Mouse (Mus musculus) erythroid progenitor cell, adult 5-6 weeks (primary cell): ENCODE data around the gene Thap7. TPM values are rescaled to one million over a fixed set of nuclear protein-coding genes. Genes with fewer than 3 reads are reported as not detected.

ENCODE experiments used
- ATAC-seq: replicated peaks from 2 replicates; pipeline ENCODE4 v1.8.0; 2016; ENCODE audit warnings: moderate number of reproducible peaks, mild to moderate bottlenecking, moderate TSS enrichment, inconsistent platforms; ENCODE audit not compliant: poor library complexity, low FRiP score, severe bottlenecking
- total RNA-seq, 2 experiments: library from RNA; stranded (forward) in 1 of 2; stranded (reverse) in 1 of 2; fragments of 150-400 nt in 1 of 2; fragments of 186-747, 209-891 nt in 1 of 2; gene quantifications; 2 replicates each; pipeline versions ENCODE4 v1.2.3 to v1.2.4; 2015 to 2017; ENCODE audit warnings: low replicate concordance in 2 of 2

Gene Thap7
- total RNA-seq, 2 experiments from 2014 or later, result 9.6 to 10.8 TPM

- no peak for ATAC-seq
Measured at GRCm38 (mm10) chr16:17491896-17492561, 38.9 kb downstream of the Thap7 start.

GRCm38 (mm10) chr16:17491154-17491553, 39.8 kb downstream of the Thap7 start:
- ATAC-seq, result no peak

- peak; percentile 74 for ATAC-seq
Measured at GRCm38 (mm10) chr16:17489469-17490111, 41.3 kb downstream of the Thap7 start, which contains the start of gene Aifm3. Gene Aifm3, plus strand, starts transcription at chr16:17489611.

- no peak for ATAC-seq
Measured at GRCm38 (mm10) chr16:17488478-17489468, 42.2 kb downstream of the Thap7 start.

- ATAC-seq, result no peak
Measured at GRCm38 (mm10) chr16:17486505-17486904, 44.4 kb downstream of the Thap7 start.

- ATAC-seq, result no peak
Measured at GRCm38 (mm10) chr16:17481465-17481864, 49.5 kb downstream of the Thap7 start.

- no peak for ATAC-seq
Measured at GRCm38 (mm10) chr16:17478331-17478943, 52.5 kb downstream of the Thap7 start.

Other genes with a start within 250 kb of the Thap7 start
- gene Serpind1, start 199.8 kb downstream of the Thap7 start, total RNA-seq (2015; ENCODE audit: low replicate concordance), result not detected in 2 replicates
- gene Serpind1, start 199.8 kb downstream of the Thap7 start, total RNA-seq (2017; ENCODE audit: low replicate concordance), result not detected in 2 replicates
- gene Snap29, start 125.2 kb downstream of the Thap7 start, total RNA-seq (2015; ENCODE audit: low replicate concordance), result 22.6 and 25.9 TPM in 2 replicates
- 19.0 and 20.7 TPM in 2 replicates for gene Snap29, start 125.2 kb downstream of the Thap7 start, total RNA-seq (2017; ENCODE audit: low replicate concordance)
- 15.9 and 72.1 TPM in 2 replicates for gene Pi4ka, start 124.8 kb downstream of the Thap7 start, total RNA-seq (2015; ENCODE audit: low replicate concordance)
- gene Pi4ka, start 124.8 kb downstream of the Thap7 start, total RNA-seq (2017; ENCODE audit: low replicate concordance), result 17.1 and 35.3 TPM in 2 replicates
- gene Crkl, start 79.1 kb downstream of the Thap7 start, total RNA-seq (2015; ENCODE audit: low replicate concordance), result 21.3 and 25.2 TPM in 2 replicates
- 20.0 and 24.4 TPM in 2 replicates for gene Crkl, start 79.1 kb downstream of the Thap7 start, total RNA-seq (2017; ENCODE audit: low replicate concordance)
- not detected in 2 replicates for gene Aifm3, start 41.5 kb downstream of the Thap7 start, total RNA-seq (2015; ENCODE audit: low replicate concordance)
- not detected in 2 replicates for gene Aifm3, start 41.5 kb downstream of the Thap7 start, total RNA-seq (2017; ENCODE audit: low replicate concordance)
- gene Lztr1, start 22.4 kb downstream of the Thap7 start, total RNA-seq (2015; ENCODE audit: low replicate concordance), result 15.5 and 43.6 TPM in 2 replicates
- gene Lztr1, start 22.4 kb downstream of the Thap7 start, total RNA-seq (2017; ENCODE audit: low replicate concordance), result 33.1 and 54.4 TPM in 2 replicates
- gene Lrrc74b, start 30.1 kb upstream of the Thap7 start, total RNA-seq (2015; ENCODE audit: low replicate concordance), result not detected in 2 replicates
- gene Lrrc74b, start 30.1 kb upstream of the Thap7 start, total RNA-seq (2017; ENCODE audit: low replicate concordance), result not detected in 2 replicates
- gene P2rx6, start 30.7 kb upstream of the Thap7 start, total RNA-seq (2015; ENCODE audit: low replicate concordance), result not detected in 2 replicates
- not detected in 2 replicates for gene P2rx6, start 30.7 kb upstream of the Thap7 start, total RNA-seq (2017; ENCODE audit: low replicate concordance)
- 2.2 TPM in 1 of 2 replicates, not detected in the other for gene Slc7a4, start 52.1 kb upstream of the Thap7 start, total RNA-seq (2015; ENCODE audit: low replicate concordance)
- not detected in 2 replicates for gene Slc7a4, start 52.1 kb upstream of the Thap7 start, total RNA-seq (2017; ENCODE audit: low replicate concordance)
- 59.1 and 97.3 TPM in 2 replicates for gene Smpd4, start 88.2 kb upstream of the Thap7 start, total RNA-seq (2015; ENCODE audit: low replicate concordance)
- gene Smpd4, start 88.2 kb upstream of the Thap7 start, total RNA-seq (2017; ENCODE audit: low replicate concordance), result 32.6 and 43.5 TPM in 2 replicates
- gene Ccdc74a, start 115.3 kb upstream of the Thap7 start, total RNA-seq (2015; ENCODE audit: low replicate concordance), result 5.0 and 11.5 TPM in 2 replicates
- gene Ccdc74a, start 115.3 kb upstream of the Thap7 start, total RNA-seq (2017; ENCODE audit: low replicate concordance), result 2.8 and 13.5 TPM in 2 replicates
- gene Med15, start 201.8 kb upstream of the Thap7 start, total RNA-seq (2015; ENCODE audit: low replicate concordance), result 55.1 and 70.8 TPM in 2 replicates
- gene Med15, start 201.8 kb upstream of the Thap7 start, total RNA-seq (2017; ENCODE audit: low replicate concordance), result 57.3 and 60.2 TPM in 2 replicates
- 4.2 and 5.4 TPM in 2 replicates for gene Klhl22, start 228.5 kb upstream of the Thap7 start, total RNA-seq (2015; ENCODE audit: low replicate concordance)
- gene Klhl22, start 228.5 kb upstream of the Thap7 start, total RNA-seq (2017; ENCODE audit: low replicate concordance), result 3.7 and 3.9 TPM in 2 replicates